8 mouse cellular contexts compared by ENCODE assay signal in the genomic region with DNA sequence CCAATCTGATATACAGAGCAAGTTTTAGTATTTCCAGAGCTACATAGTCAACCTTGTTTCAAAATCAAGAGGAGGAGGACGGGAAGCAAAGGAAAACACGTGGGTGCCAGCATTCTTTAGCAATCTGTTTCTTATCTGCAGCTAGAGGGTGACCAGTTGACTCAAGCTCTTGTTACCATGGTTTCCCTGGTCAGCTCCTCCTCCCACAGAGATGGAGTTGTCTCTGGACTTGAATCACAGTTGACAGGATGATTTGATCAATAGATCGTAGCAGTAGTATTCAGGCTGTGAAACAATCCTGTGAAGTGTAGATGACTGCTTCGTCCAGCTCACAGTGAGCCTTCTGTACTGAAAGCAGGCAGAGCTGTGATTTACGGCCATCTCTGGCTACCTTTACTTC. TPM values are rescaled to one million over a fixed set of nuclear protein-coding genes. Genes with fewer than 3 reads are reported as not detected.
DNase-seq lines count a peak whose midpoint lies in the region; ATAC-seq and TF ChIP-seq lines count a peak whose summit lies in the region.

No protein-coding gene starts in this region.

- ATAC-seq in kidney, embryonic 16.5 days (ENCODE audit: low FRiP score, low TSS enrichment) = no peak; the same call in 1 of the 2 replicates

- peaks cover 3% of the 10 kb centered on the region for H3K9me3 ChIP-seq in kidney, embryonic 16.5 days (ENCODE audit: low read length)

- intact Hi-C loops in left cerebral cortex, postnatal 25 days (cut with DNase I) = no loop called here
- intact Hi-C loops in left cerebral cortex, adult 2 months (cut with DNase I) = loop anchor here (2.0 kb wide), 1 partner anchor 33 kb away; a partner anchor contains a TSS

- no peak overlapping the region for H3K4me3 ChIP-seq in left cerebral cortex, adult 2 months
- no peak overlapping the region for H3K4me3 ChIP-seq in kidney, embryonic 16.5 days (ENCODE audit: low read length)

- 14% methylated on average over 5 of the region's 5 CpGs for WGBS in kidney, embryonic 16.5 days

- peak; percentile 15 to 54 for DNase-seq in left cerebral cortex, postnatal 25 days (ENCODE audit: low spot score in 2 of 2)
- no peak for DNase-seq in left cerebral cortex, adult 2 months (ENCODE audit: extremely low spot score in 1 of 2, low spot score in 2 of 2)
- peak; percentile 72 for DNase-seq in adrenal gland, postnatal 36 days
- peak; percentile 74 for DNase-seq in lung, postnatal 36 days
- no peak for DNase-seq in right cerebral cortex, postnatal 36 days (ENCODE audit: low spot score in 2 of 2)
- DNase-seq in spleen, postnatal 10 days (ENCODE audit: low spot score in 2 of 2) = no peak
- no peak for DNase-seq in layer of hippocampus, adult 9-11 months

- no peaks in the 10 kb centered on the region for H3K27me3 ChIP-seq in kidney, embryonic 16.5 days (ENCODE audit: insufficient read depth, low read length)

- peaks cover 24% of the 10 kb centered on the region for H3K4me1 ChIP-seq in kidney, embryonic 16.5 days (ENCODE audit: insufficient read depth, low read length)

- H3K27ac ChIP-seq in left cerebral cortex, adult 2 months = no peak overlapping the region; the same call in 1 of the 2 replicates
- peak overlapping the region; percentile 92 for H3K27ac ChIP-seq in kidney, embryonic 16.5 days (ENCODE audit: low read length)

- H3K9ac ChIP-seq in kidney, embryonic 16.5 days (replicated peaks; ENCODE audit: low read length) = no peak overlapping the region

- H3K4me2 ChIP-seq in kidney, embryonic 16.5 days (replicated peaks; ENCODE audit: low read depth, low read length) = no peak overlapping the region

- no peak for TF ChIP-seq CTCF in left cerebral cortex, adult 2 months (IDR thresholded peaks at IDR 0.05)

- no peaks in the 10 kb centered on the region for H3K36me3 ChIP-seq in kidney, embryonic 16.5 days (ENCODE audit: insufficient read depth, low read length)

RNA-seq across cellular contexts. Expression of a gene that starts 20.0 kb away (rescaled TPM):
- 1 to 10 TPM; 1.9 to 2.2 TPM for total RNA-seq in left cerebral cortex, postnatal 25 days (2021)
- 1 to 10 TPM; 1.4 to 1.9 TPM for total RNA-seq in left cerebral cortex, adult 2 months (2021)
- 1 to 10 TPM; 4.0 to 4.9 TPM for total RNA-seq in adrenal gland, postnatal 36 days (2021)
- 4.6 and 6.1 TPM in 2 replicates for polyA plus RNA-seq in kidney, embryonic 16.5 days (2015; fragmentation: Nextera tagmentation; extraction: Ambion mirVana)

RNA-seq across cellular contexts. Expression of a gene that starts 20.3 kb away (rescaled TPM):
- 1 to 10 TPM; 8.6 to 8.9 TPM for total RNA-seq in left cerebral cortex, postnatal 25 days (2021)
- total RNA-seq in left cerebral cortex, adult 2 months (2021) = 10 to 100 TPM in 1 of 2 experiments, 1 to 10 TPM in 1; 9.5 to 10.6 TPM
- total RNA-seq in adrenal gland, postnatal 36 days (2021) = 10 to 100 TPM; 21.5 to 22.9 TPM
- 8.8 and 11.5 TPM in 2 replicates for polyA plus RNA-seq in kidney, embryonic 16.5 days (2015; fragmentation: Nextera tagmentation; extraction: Ambion mirVana)

RNA-seq across cellular contexts. Expression of a gene that starts 30.3 kb away (rescaled TPM):
- 1 to 10 TPM; 2.0 to 2.7 TPM for total RNA-seq in left cerebral cortex, postnatal 25 days (2021)
- 1 to 10 TPM; 3.3 to 3.8 TPM for total RNA-seq in left cerebral cortex, adult 2 months (2021)
- total RNA-seq in adrenal gland, postnatal 36 days (2021) = 1 to 10 TPM; 1.7 to 2.5 TPM
- 0.66 and 1.2 TPM in 2 replicates for polyA plus RNA-seq in kidney, embryonic 16.5 days (2015; fragmentation: Nextera tagmentation; extraction: Ambion mirVana)

RNA-seq across cellular contexts. Expression of a gene that starts 34.0 kb away (rescaled TPM):
- 10 to 100 TPM; 94.3 to 97.5 TPM for total RNA-seq in left cerebral cortex, postnatal 25 days (2021)
- 100 to 1,000 TPM; 108 to 111 TPM for total RNA-seq in left cerebral cortex, adult 2 months (2021)
- 10 to 100 TPM; 70.6 to 80.4 TPM for total RNA-seq in adrenal gland, postnatal 36 days (2021)
- polyA plus RNA-seq in kidney, embryonic 16.5 days (2015; fragmentation: Nextera tagmentation; extraction: Ambion mirVana) = 96.5 and 98.4 TPM in 2 replicates

RNA-seq across cellular contexts. Expression of a gene that starts 42.5 kb away (rescaled TPM):
- total RNA-seq in left cerebral cortex, postnatal 25 days (2021) = 10 to 100 TPM; 53.3 to 53.6 TPM
- 10 to 100 TPM; 55.1 to 56.6 TPM for total RNA-seq in left cerebral cortex, adult 2 months (2021)
- 10 to 100 TPM; 86.4 to 90.3 TPM for total RNA-seq in adrenal gland, postnatal 36 days (2021)
- polyA plus RNA-seq in kidney, embryonic 16.5 days (2015; fragmentation: Nextera tagmentation; extraction: Ambion mirVana) = 28.3 and 33.6 TPM in 2 replicates

Comparison
In these comparisons a context has a peak if more than half of its experiments do, and no peak if none do; other contexts are left out.
1. DNase-seq: peak in left cerebral cortex, postnatal 25 days (2 of 2), adrenal gland, postnatal 36 days (2 of 2) and lung, postnatal 36 days (single experiment); none in left cerebral cortex, adult 2 months (0 of 2), right cerebral cortex, postnatal 36 days (0 of 2), spleen, postnatal 10 days (0 of 2) and layer of hippocampus, adult 9-11 months (single experiment).